Mouse (Mus musculus): Measurements from ENCODE around the gene Rab25.

Gene Rab25

GRCm38 (mm10) chr3:88526157-88527131, 21.7 kb downstream of the Rab25 start:
- DNase-seq (ENCODE audit: low spot score in 2 of 2), result peak; percentile 68 to 80

- no peak for DNase-seq (ENCODE audit: low spot score in 2 of 2)
These were observed 23.1 kb downstream of the Rab25 start for GRCm38 (mm10) chr3:88525021-88525420.

- no peak for DNase-seq (ENCODE audit: low spot score in 2 of 2)
These were observed 25.1 kb downstream of the Rab25 start for GRCm38 (mm10) chr3:88523027-88523426.

- peak; percentile 62 to 70 for DNase-seq (ENCODE audit: low spot score in 2 of 2)
These were observed 26.2 kb downstream of the Rab25 start for GRCm38 (mm10) chr3:88521803-88522331.

- DNase-seq (ENCODE audit: low spot score in 2 of 2), result no peak
These were observed 26.9 kb downstream of the Rab25 start for GRCm38 (mm10) chr3:88521156-88521555.

GRCm38 (mm10) chr3:88520078-88520477, 28.0 kb downstream of the Rab25 start:
- DNase-seq (ENCODE audit: low spot score in 2 of 2), result no peak

GRCm38 (mm10) chr3:88518411-88518810, 29.7 kb downstream of the Rab25 start:
- DNase-seq (ENCODE audit: low spot score in 2 of 2), result no peak

GRCm38 (mm10) chr3:88516407-88516806, 31.7 kb downstream of the Rab25 start:
- no peak for DNase-seq (ENCODE audit: low spot score in 2 of 2)

GRCm38 (mm10) chr3:88515095-88515386, 33.1 kb downstream of the Rab25 start:
- no peak for DNase-seq (ENCODE audit: low spot score in 2 of 2)

GRCm38 (mm10) chr3:88514231-88515094, 33.6 kb downstream of the Rab25 start:
- no peak for DNase-seq (ENCODE audit: low spot score in 2 of 2)

- DNase-seq (ENCODE audit: low spot score in 2 of 2), result no peak
These were observed 34.5 kb downstream of the Rab25 start for GRCm38 (mm10) chr3:88513546-88514115.

GRCm38 (mm10) chr3:88512896-88513545, 35.1 kb downstream of the Rab25 start:
- no peak for DNase-seq (ENCODE audit: low spot score in 2 of 2)

- no peak for DNase-seq (ENCODE audit: low spot score in 2 of 2)
These were observed 35.8 kb downstream of the Rab25 start for GRCm38 (mm10) chr3:88512141-88512895.

GRCm38 (mm10) chr3:88511559-88511958, 36.5 kb downstream of the Rab25 start:
- DNase-seq (ENCODE audit: low spot score in 2 of 2), result no peak

GRCm38 (mm10) chr3:88510421-88511289, 37.4 kb downstream of the Rab25 start:
- DNase-seq (ENCODE audit: low spot score in 2 of 2), result no peak

GRCm38 (mm10) chr3:88509692-88510420, 38.2 kb downstream of the Rab25 start, which contains the start of gene Lmna:
Gene Lmna, minus strand, starts transcription at chr3:88509956.
- peak; percentile 90 to 95 for DNase-seq (ENCODE audit: low spot score in 2 of 2)

- no peak for DNase-seq (ENCODE audit: low spot score in 2 of 2)
These were observed 38.9 kb downstream of the Rab25 start for GRCm38 (mm10) chr3:88509250-88509649.

- DNase-seq (ENCODE audit: low spot score in 2 of 2), result no peak
These were observed 42.3 kb downstream of the Rab25 start for GRCm38 (mm10) chr3:88505765-88506164.

GRCm38 (mm10) chr3:88505081-88505480, 43.0 kb downstream of the Rab25 start:
- no peak for DNase-seq (ENCODE audit: low spot score in 2 of 2)
